Mouse (Mus musculus) cerebellum, adult (tissue): Measurements from ENCODE around the gene Nfix.

Experiments
- ATAC-seq: cut with Nextera tagmentation; 2 replicates; pipeline ENCODE4 v1.9.2; 2017; ENCODE audit warnings: mild to moderate bottlenecking, moderate library complexity, mixed read lengths; ENCODE audit not compliant: insufficient number of reproducible peaks, low FRiP score, low TSS enrichment

Gene Nfix

GRCm38 (mm10) chr8:84799999-84800831 lies at the start of gene Nfix:
Nfix (minus strand) TSS chr8:84800344.
- no peak; the same call in 1 of the 2 replicates for ATAC-seq

- ATAC-seq, result no peak
These were observed 47.7 kb upstream of the Nfix start for GRCm38 (mm10) chr8:84847684-84848435.

- ATAC-seq, result peak; percentile 98
These were observed 46.8 kb upstream of the Nfix start, which contains the start of gene Calr for GRCm38 (mm10) chr8:84846722-84847572. Calr (minus strand) TSS chr8:84846934.

DNA sequence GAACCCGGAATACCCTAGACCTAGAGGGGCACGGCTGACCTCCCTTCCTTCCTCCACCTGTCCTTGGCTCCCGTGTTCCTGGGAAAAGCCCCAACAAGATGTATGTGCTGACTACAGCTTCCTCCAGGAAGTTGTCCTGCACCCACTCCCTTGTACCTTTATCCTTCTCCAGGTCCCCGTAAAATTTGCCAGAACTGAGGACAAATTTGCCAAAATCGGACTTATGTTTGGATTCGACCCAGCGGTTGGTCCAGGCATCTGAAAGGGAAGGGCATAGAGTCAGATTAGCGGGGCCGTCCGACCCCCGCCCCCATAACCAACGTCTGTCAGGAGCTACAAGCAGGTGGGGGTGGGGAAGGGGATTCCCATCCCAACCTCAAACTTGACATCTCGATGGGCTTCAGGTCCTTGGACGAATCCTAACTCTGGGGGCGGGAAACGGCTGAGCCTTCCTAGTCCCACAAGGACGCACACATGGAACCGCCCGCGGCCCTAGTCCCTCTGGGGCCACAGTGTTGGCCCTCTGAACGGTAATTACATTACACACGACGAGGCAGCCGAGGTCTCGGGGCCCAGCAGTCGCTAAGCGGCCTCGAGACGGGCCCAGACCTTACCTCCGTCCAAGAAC lies 46.1 kb upstream of the Nfix start:
- no peak for ATAC-seq

- no peak for ATAC-seq
These were observed 45.4 kb upstream of the Nfix start for GRCm38 (mm10) chr8:84845355-84846093.

- no peak for ATAC-seq
These were observed 44.4 kb upstream of the Nfix start for GRCm38 (mm10) chr8:84844397-84845070.

DNA sequence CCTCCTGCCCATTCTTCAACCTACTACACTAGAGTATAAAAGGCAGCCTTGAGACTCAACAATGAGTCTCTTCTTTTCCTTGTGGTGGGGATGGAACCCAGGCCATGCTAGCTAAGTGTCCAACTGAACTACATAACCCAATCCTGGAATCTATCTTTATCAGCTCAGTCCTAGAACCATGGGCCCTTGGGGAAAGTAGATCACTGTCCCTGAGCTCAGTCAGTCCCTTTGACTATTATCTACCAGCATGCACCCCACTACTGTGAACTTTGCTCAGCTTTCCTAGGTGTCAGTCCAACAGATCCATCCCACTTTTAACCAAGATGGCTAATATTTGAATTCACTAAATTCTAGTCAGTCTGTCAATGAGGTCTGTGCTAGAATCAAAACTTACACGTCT lies 41.4 kb upstream of the Nfix start:
- no peak for ATAC-seq

DNA sequence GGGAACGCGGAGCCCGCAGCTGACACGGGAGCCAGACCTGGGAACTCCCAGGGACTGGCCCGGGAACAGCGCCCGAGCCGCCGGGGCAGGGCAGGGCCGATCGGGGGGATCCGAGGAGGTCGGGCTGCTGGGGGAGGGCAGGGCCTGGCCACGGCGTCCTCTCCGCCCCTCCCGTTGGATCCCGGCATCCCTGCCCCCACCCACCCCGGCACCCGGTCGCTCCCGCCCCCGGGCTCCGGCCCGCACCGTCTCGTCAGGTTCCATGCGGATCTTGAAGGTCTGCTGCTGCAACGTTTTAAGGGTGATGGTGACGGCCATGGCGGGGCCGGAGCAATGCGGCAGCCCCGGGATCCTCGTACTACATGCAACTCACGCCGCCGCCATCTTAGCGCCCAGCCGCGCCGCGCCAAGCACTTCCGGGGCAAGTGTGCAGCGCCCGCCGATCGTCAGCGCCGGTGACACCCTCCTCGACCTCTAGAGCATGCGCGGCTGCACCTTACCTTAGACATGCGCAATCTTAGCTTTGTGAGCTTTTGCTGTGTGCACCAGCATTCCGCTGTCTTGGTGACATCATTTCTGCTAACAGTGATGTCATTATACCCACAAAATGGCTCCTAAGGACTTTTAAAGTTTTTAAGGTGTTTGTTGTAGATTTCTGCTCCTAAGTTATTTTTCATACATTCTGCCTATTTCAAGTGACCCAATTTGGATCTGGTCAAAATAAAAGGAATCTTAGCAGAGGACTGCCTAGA lies 40.3 kb upstream of the Nfix start, which contains the start of gene Rad23a:
Rad23a (minus strand) TSS at position 418 of the 752 bp plus-strand sequence.
- peak; percentile 85 for ATAC-seq

DNA sequence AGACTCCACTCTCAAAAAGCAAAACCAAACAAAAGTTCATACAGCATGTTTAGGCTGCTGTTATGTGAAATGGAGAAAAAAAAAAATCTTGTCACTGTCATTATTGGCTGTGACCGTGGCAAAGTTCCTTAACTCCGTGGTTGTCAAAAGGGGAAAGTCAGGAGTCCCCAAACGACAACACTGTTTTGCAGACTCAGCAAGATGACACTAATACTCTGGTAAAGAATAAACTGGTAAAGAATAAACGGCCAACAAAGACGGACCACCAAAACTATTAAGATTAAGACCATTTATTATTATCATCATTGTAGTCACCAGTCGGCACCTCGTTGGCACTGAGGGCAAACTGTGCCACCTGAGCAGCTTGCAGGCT lies 39.7 kb upstream of the Nfix start:
- ATAC-seq, result no peak

DNA sequence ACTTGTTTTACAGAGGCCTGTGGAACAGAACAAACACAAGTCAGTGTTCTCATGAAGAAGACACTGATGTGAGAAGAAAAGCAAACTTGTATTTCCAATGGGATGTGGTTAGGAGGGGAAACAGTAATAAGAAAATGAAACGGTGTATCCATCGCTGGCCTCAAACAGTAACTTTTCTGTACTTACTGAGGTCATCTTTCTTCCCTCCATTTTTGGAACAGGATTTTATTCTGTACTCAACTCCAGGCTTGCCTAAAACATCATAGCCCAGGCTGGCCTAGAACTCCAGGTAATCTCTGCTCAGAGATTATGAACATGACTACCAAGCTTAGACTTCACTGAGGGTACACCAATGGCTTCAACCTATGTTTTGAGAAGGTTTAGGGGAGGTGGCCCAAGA lies 39.3 kb upstream of the Nfix start:
- no peak for ATAC-seq

DNA sequence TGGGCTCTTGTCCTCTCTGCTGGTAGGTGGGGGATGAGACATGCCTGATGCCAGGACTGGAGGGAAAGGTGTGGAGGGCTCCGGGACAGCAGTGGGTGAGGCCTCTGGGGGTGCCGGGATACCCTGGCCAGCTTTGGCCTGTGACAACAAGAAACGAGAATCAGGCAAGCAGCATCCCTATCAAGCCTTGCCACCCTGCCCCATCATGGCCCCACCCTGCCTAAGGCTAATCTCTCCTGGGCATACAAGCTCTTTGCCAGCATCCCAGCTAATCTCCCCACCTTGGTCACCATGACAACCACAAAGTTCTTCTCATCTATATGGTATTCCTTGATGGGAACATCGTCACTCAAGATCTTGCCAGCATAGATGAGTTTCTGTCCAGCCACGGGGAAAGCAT lies 38.4 kb upstream of the Nfix start:
- ATAC-seq, result no peak

- ATAC-seq, result no peak
These were observed 37.8 kb upstream of the Nfix start for GRCm38 (mm10) chr8:84837912-84838470.

GRCm38 (mm10) chr8:84837149-84837911 lies 37.2 kb upstream of the Nfix start:
- ATAC-seq, result no peak

DNA sequence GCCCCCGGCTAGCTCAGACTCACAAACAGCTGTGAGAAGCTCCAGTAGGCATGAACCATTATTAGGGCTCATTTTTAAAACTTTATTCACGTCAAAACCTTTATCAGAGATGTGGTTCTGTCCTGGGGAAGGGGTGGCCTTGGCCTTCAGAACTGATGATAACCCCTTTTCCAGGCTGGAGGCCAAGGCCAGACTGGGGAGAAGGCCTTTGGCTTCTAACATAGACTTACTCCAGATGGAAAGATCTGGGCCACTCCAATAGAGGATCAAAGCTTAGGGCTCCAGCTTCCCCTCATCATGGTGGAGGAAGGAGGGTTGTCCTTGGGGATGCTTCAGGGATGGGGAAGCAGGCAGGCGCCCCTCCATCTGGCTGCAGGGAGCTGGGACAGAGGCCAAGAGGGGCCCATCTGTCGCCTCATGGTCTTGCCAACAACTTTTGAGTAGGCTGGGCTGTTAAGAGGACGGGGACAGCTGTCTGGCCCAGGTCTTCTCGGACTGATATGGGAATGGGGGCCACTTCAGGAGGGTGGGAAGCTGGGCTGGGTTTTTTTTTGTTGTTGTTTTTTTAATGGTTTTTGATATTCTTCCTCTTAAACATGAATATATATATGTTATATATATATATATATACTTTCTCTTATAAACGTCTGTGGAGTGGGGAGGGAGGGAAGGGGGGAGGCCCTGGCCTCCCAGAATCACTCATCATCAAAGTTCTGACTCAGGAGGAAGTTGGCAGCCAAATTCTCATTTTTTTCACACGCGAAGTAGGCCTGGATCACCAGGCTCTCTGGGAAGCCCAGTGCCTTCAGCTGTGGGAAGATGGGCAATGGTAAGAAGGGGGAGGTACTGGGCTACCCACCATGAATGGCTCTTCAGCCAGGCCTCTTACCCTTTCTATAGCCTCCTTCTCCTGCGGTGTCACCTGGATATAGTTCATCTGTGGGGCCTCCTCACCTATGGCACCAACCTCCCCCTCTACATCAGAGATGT lies 35.0 kb upstream of the Nfix start:
- no peak for ATAC-seq

DNA sequence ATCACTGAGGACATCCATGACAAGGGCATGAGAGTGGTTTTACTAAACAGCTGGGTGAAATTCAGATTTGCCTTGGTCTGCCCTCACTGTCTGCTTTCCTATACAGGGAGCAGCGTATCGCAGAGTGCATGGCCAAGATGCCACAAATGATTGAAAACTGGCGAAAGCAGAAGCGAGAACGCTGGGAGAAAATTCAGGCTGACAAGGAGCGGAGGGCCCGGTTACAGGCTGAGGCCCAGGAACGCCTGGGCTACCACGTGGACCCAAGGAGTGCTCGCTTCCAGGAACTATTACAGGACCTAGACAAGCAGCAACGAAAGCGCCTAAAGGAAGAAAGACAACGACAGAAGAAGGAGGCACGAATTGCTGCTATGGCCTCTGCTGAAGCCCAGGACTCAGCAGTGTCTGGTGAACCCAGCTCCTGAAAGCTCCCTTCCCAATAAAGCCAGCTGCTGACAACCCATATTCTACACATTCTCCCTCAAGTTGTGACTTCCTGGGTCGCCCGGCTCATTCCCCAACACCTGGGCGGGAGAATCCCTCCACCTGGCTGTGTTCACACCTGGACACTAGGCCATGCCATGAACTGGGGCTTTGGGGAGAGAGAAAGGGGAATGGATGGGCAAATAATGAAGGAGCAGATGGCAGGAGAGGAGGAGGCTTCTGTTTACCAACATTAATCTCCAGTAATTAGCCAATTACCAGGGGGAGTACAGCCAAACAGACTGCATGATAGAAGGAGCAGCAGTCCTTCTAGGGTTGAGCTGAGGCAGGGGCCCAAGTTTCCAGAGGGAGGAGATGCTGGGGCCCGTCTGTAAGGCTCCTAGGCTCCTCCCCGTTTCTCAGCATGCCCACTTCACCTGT lies 34.1 kb upstream of the Nfix start:
- ATAC-seq, result no peak
